Mouse (Mus musculus) midbrain, postnatal 0 days (tissue): ENCODE results near the gene Iqub. TPM values are rescaled to one million over a fixed set of nuclear protein-coding genes. Genes with fewer than 3 reads are reported as not detected.
A peak's percentile ranks its signal among the peaks of the same experiment; 100 is the strongest.

ENCODE experiments used
- ATAC-seq: fragments of 200-750 bp; cut with Nextera tagmentation; 2 replicates; pipeline ENCODE4 v1.8.0; 2017; ENCODE audit warnings: moderate number of reproducible peaks, mild to moderate bottlenecking, moderate TSS enrichment, moderate library complexity; ENCODE audit not compliant: low FRiP score
- DNase-seq: peaks from one replicate; pipeline ENCODE4 v3.0.0-alpha.2; 2015; ENCODE audit warnings: low spot score
- H3K27ac ChIP-seq: fragments of 300-500 bp; sonication (generic); 2 replicates; pipeline ENCODE4 v1.5.1; 2014; ENCODE audit warnings: low read depth, mild to moderate bottlenecking, low read length, mixed read lengths
- H3K27me3 ChIP-seq: fragments of 300-500 bp; sonication (generic); 2 replicates; pipeline ENCODE4 v1.6.1; 2014; ENCODE audit warnings: low read length, control low read depth, mixed read lengths; ENCODE audit not compliant: insufficient read depth
- H3K36me3 ChIP-seq: fragments of 300-500 bp; sonication (generic); 2 replicates; pipeline ENCODE4 v1.6.1; 2014; ENCODE audit warnings: low read length, control low read depth, mixed read lengths; ENCODE audit not compliant: insufficient read depth
- H3K4me1 ChIP-seq: fragments of 300-500 bp; sonication (generic); 2 replicates; pipeline ENCODE4 v1.6.1; 2014; ENCODE audit warnings: mild to moderate bottlenecking, control low read depth, antibody characterized with exemption, low read length, mixed read lengths; ENCODE audit not compliant: insufficient read depth
- H3K4me2 ChIP-seq: fragments of 300-500 bp; sonication (generic); 2 replicates; pipeline ENCODE4 v1.6.1; 2014; ENCODE audit warnings: low read depth, mild to moderate bottlenecking, low read length, mixed read lengths; ENCODE audit not compliant: poor library complexity, severe bottlenecking
- H3K4me3 ChIP-seq: fragments of 300-500 bp; sonication (generic); 2 replicates; pipeline ENCODE4 v1.5.1; 2014; ENCODE audit warnings: low read depth, mild to moderate bottlenecking, low read length, moderate library complexity
- H3K9ac ChIP-seq: fragments of 300-500 bp; sonication (generic); replicated peaks from 2 replicates; pipeline ENCODE4 v1.6.1; 2014; ENCODE audit warnings: mild to moderate bottlenecking, low read length, moderate library complexity, mixed read lengths; ENCODE audit not compliant: poor library complexity, severe bottlenecking
- H3K9me3 ChIP-seq: fragments of 300-500 bp; sonication (generic); 2 replicates; pipeline ENCODE4 v1.6.1; 2016; ENCODE audit warnings: low read length, control low read depth
- CTCF ChIP-seq: IDR thresholded peaks from 2 replicates; pipeline ENCODE4 v1.5.1; 2016; ENCODE audit warnings: antibody characterized with exemption, mild to moderate bottlenecking
- WGBS: fragments of 180-500 bp; shearing (Covaris S2); extraction: QIAGEN DNeasy Blood & Tissue Kit; methylation state at CpG from one replicate; pipeline ENCODE4 v1.1.7; 2014; 5-methylcytosine and 5-hydroxymethylcytosine counted together
- polyA plus RNA-seq: library from polyadenylated mRNA; unstranded; fragments of >200 nt; fragmentation: Nextera tagmentation; extraction: Ambion mirVana; gene quantifications from 2 replicates; pipeline ENCODE4 v1.2.1, GENCODE M21; 2015
- total RNA-seq: library from RNA; depleted of rRNA; stranded (reverse); fragments of >200 nt; gene quantifications from 2 replicates; pipeline ENCODE4 v1.2.3, GENCODE M21; 2014

Iqub gene
- total and polyA plus RNA-seq, 2 experiments from 2014 or later = 0.70 to 1.5 TPM

GRCm38 (mm10) chr6:24530711-24531420 lies 16.0 kb upstream of the Iqub start:
- ATAC-seq (no peak), DNase-seq (no peak)
- peak overlapping the region; percentile 41 for H3K4me2 ChIP-seq
- H3K9me3 ChIP-seq = no peaks in the 10 kb centered on the region
- H3K4me1 ChIP-seq = peaks cover 14% of the 10 kb centered on the region; the same call in 1 of the 2 replicates
- H3K27me3 ChIP-seq = no peaks in the 10 kb centered on the region
- 45% methylated on average over 11 of the region's 11 CpGs for WGBS
- H3K4me3 ChIP-seq = peak overlapping the region; percentile 18; the same call in 1 of the 2 replicates
- no peak for TF ChIP-seq CTCF
- no peak overlapping the region for H3K9ac ChIP-seq
- H3K36me3 ChIP-seq = no peaks in the 10 kb centered on the region
- H3K27ac ChIP-seq = no peak overlapping the region

- Histone ChIP-seq H3K36me3 (no peaks in the 10 kb centered on the region), H3K9ac (no peak overlapping the region), H3K4me1 (peaks cover 17% of the 10 kb centered on the region; the same call in 1 of the 2 replicates), H3K27me3 (no peaks in the 10 kb centered on the region), H3K27ac (no peak overlapping the region), H3K4me3 (peak overlapping the region; percentile 18; the same call in 1 of the 2 replicates), H3K4me2 (peak overlapping the region; percentile 41), H3K9me3 (no peaks in the 10 kb centered on the region)
- peak; percentile 83 for DNase-seq
- ATAC-seq = no peak
- TF ChIP-seq CTCF = peak; percentile 88
- 23% methylated on average over 4 of the region's 4 CpGs for WGBS
These were observed 15.3 kb upstream of the Iqub start for GRCm38 (mm10) chr6:24530166-24530565.

DNA sequence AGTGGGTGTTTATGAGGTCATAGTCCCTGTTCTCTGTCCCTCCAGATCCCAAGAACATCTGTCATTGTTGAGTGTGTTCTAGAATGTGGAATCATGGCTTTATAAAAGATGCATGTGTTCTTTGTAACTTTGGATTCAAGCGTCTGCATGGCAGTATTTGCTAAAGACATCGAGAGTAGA lies 13.1 kb upstream of the Iqub start, which contains the start of gene Asb15:
Asb15 (plus strand) TSS at position 81 of the 180 bp plus-strand sequence.
- TF ChIP-seq CTCF = no peak
- 0 out of 2 replicates have a peak, but pooled peaks cover 5% of the 10 kb centered on the region for H3K36me3 ChIP-seq
- H3K27me3 ChIP-seq = no peaks in the 10 kb centered on the region
- H3K9ac ChIP-seq = peak within 1 kb of the TSS; percentile 74
- no peak for ATAC-seq
- no peak for DNase-seq
- no peaks in the 10 kb centered on the region for H3K9me3 ChIP-seq
- peak within 1 kb of the TSS; percentile 78 for H3K4me3 ChIP-seq
- 45% methylated on average over 2 of the region's 2 CpGs for WGBS
- H3K4me1 ChIP-seq = peaks cover 17% of the 10 kb centered on the region; the same call in 1 of the 2 replicates
- H3K27ac ChIP-seq = peak within 1 kb of the TSS; percentile 33; the same call in 1 of the 2 replicates
- H3K4me2 ChIP-seq = peak within 1 kb of the TSS; percentile 72

- Histone ChIP-seq H3K4me3 (peak within 1 kb of the TSS; percentile 78), H3K27ac (peak within 1 kb of the TSS; percentile 33; the same call in 1 of the 2 replicates), H3K36me3 (0 out of 2 replicates have a peak, but pooled peaks cover 5% of the 10 kb centered on the region), H3K4me1 (peaks cover 17% of the 10 kb centered on the region; the same call in 1 of the 2 replicates), H3K9me3 (no peaks in the 10 kb centered on the region), H3K4me2 (peak within 1 kb of the TSS; percentile 72), H3K27me3 (no peaks in the 10 kb centered on the region), H3K9ac (peak within 1 kb of the TSS; percentile 74)
- peak; percentile 26; the same call in 1 of the 2 replicates for TF ChIP-seq CTCF
- under 1% methylated on average over 53 of the region's 53 CpGs for WGBS
- peak; percentile 99 for DNase-seq
- peak; percentile 98 for ATAC-seq
These were observed 12.5 kb upstream of the Iqub start, which contains the start of gene Ndufa5 for GRCm38 (mm10) chr6:24527155-24528063. TSS of gene Ndufa5 (minus strand) at chr6:24528013.

GRCm38 (mm10) chr6:24525705-24526104 lies 10.8 kb upstream of the Iqub start:
- Histone ChIP-seq H3K9me3 (no peaks in the 10 kb centered on the region), H3K36me3 (0 out of 2 replicates have a peak, but pooled peaks cover 5% of the 10 kb centered on the region), H3K27me3 (no peaks in the 10 kb centered on the region), H3K9ac (no peak overlapping the region), H3K4me2 (no peak overlapping the region), H3K4me3 (no peak overlapping the region), H3K4me1 (peaks cover 17% of the 10 kb centered on the region; the same call in 1 of the 2 replicates), H3K27ac (no peak overlapping the region)
- 84% methylated on average over 3 of the region's 3 CpGs for WGBS
- ATAC-seq = no peak
- no peak for TF ChIP-seq CTCF
- no peak for DNase-seq
